Mouse (Mus musculus): Measurements from ENCODE around the gene Tnxb. TPM values are rescaled to one million over a fixed set of nuclear protein-coding genes. Genes with fewer than 3 reads are reported as not detected.
"Not testable (repeated sequence)": the region's sequence is repeated elsewhere in the genome, so short reads cannot be mapped to it uniquely, and the experiment has no call there.

The Tnxb gene
- polyA plus RNA-seq, 1 experiment from 2014 or later: 1.4 TPM

GRCm38 (mm10) chr17:34688889-34689288 lies 18.6 kb downstream of the Tnxb start:
- Histone ChIP-seq H3K4me2 (replicated peaks; ENCODE audit: low read depth) (no peak overlapping the region), H3K4me1 (replicated peaks; ENCODE audit: control insufficient read depth, insufficient read depth, low read length) (no peaks in the 10 kb centered on the region), H3K36me3 (ENCODE audit: control insufficient read depth, insufficient read depth) (0 out of 2 replicates have a peak, but pooled peaks cover under 1% of the 10 kb centered on the region), H3K9ac (ENCODE audit: low read depth, low read length) (no peak overlapping the region), H3K27ac (ENCODE audit: low read depth, low read length) (no peak overlapping the region), H3K27me3 (replicated peaks; ENCODE audit: control insufficient read depth, insufficient read depth, low read length) (no peaks in the 10 kb centered on the region), H3K4me3 (ENCODE audit: low read depth, low read length) (no peak overlapping the region), H3K9me3 (ENCODE audit: control insufficient read depth) (no peaks in the 10 kb centered on the region)
- no peak for TF ChIP-seq CTCF (IDR thresholded peaks at IDR 0.05; ENCODE audit: low read depth)
- 87% methylated on average over 7 of the region's 7 CpGs for WGBS
- ATAC-seq: no peak

- Histone ChIP-seq H3K36me3 (ENCODE audit: control insufficient read depth, insufficient read depth) (peaks cover 5% of the 10 kb centered on the region; the same call in 1 of the 2 replicates), H3K9me3 (ENCODE audit: control insufficient read depth) (no peaks in the 10 kb centered on the region), H3K27me3 (replicated peaks; ENCODE audit: control insufficient read depth, insufficient read depth, low read length) (no peaks in the 10 kb centered on the region), H3K27ac (ENCODE audit: low read depth, low read length) (no peak overlapping the region), H3K4me1 (replicated peaks; ENCODE audit: control insufficient read depth, insufficient read depth, low read length) (no peaks in the 10 kb centered on the region), H3K4me2 (replicated peaks; ENCODE audit: low read depth) (no peak overlapping the region), H3K4me3 (ENCODE audit: low read depth, low read length) (no peak overlapping the region), H3K9ac (ENCODE audit: low read depth, low read length) (no peak overlapping the region)
- TF ChIP-seq CTCF (IDR thresholded peaks at IDR 0.05; ENCODE audit: low read depth): no peak
- no peak for ATAC-seq
- WGBS: 54% methylated on average over 4 of the region's 4 CpGs
Observed at GRCm38 (mm10) chr17:34690458-34690857, 20.1 kb downstream of the Tnxb start.

GRCm38 (mm10) chr17:34692906-34693305 lies 22.6 kb downstream of the Tnxb start:
- H3K9me3 ChIP-seq (ENCODE audit: control insufficient read depth): no peaks in the 10 kb centered on the region
- H3K9ac ChIP-seq (ENCODE audit: low read depth, low read length): no peak overlapping the region
- no peak for ATAC-seq
- 81% methylated on average over 7 of the region's 7 CpGs for WGBS
- no peak overlapping the region for H3K4me3 ChIP-seq (ENCODE audit: low read depth, low read length)
- no peak for TF ChIP-seq CTCF (IDR thresholded peaks at IDR 0.05; ENCODE audit: low read depth)
- no peaks in the 10 kb centered on the region for H3K27me3 ChIP-seq (replicated peaks; ENCODE audit: control insufficient read depth, insufficient read depth, low read length)
- H3K4me1 ChIP-seq (replicated peaks; ENCODE audit: control insufficient read depth, insufficient read depth, low read length): no peaks in the 10 kb centered on the region
- H3K4me2 ChIP-seq (replicated peaks; ENCODE audit: low read depth): no peak overlapping the region
- H3K27ac ChIP-seq (ENCODE audit: low read depth, low read length): no peak overlapping the region
- H3K36me3 ChIP-seq (ENCODE audit: control insufficient read depth, insufficient read depth): peaks cover 5% of the 10 kb centered on the region; the same call in 1 of the 2 replicates

GRCm38 (mm10) chr17:34699575-34700408 lies 29.5 kb downstream of the Tnxb start:
- Histone ChIP-seq H3K4me2 (replicated peaks; ENCODE audit: low read depth) (no peak overlapping the region), H3K9me3 (ENCODE audit: control insufficient read depth) (no peaks in the 10 kb centered on the region), H3K27ac (ENCODE audit: low read depth, low read length) (no peak overlapping the region), H3K4me1 (replicated peaks; ENCODE audit: control insufficient read depth, insufficient read depth, low read length) (no peaks in the 10 kb centered on the region), H3K36me3 (ENCODE audit: control insufficient read depth, insufficient read depth) (no peaks in the 10 kb centered on the region; the same call in 1 of the 2 replicates), H3K9ac (ENCODE audit: low read depth, low read length) (no peak overlapping the region), H3K4me3 (ENCODE audit: low read depth, low read length) (no peak overlapping the region), H3K27me3 (replicated peaks; ENCODE audit: control insufficient read depth, insufficient read depth, low read length) (no peaks in the 10 kb centered on the region)
- TF ChIP-seq CTCF (IDR thresholded peaks at IDR 0.05; ENCODE audit: low read depth): no peak
- no peak for ATAC-seq
- WGBS: 55% methylated on average over 14 of the region's 14 CpGs

GRCm38 (mm10) chr17:34700671-34701071 lies 30.3 kb downstream of the Tnxb start:
- 71% methylated on average over 2 of the region's 2 CpGs for WGBS
- no peak overlapping the region for H3K9ac ChIP-seq (ENCODE audit: low read depth, low read length)
- ATAC-seq: no peak

GRCm38 (mm10) chr17:34706476-34706875 lies 36.1 kb downstream of the Tnxb start:
- not testable (repeated sequence) for H3K36me3 ChIP-seq (ENCODE audit: control insufficient read depth, insufficient read depth); H3K27me3 ChIP-seq (replicated peaks; ENCODE audit: control insufficient read depth, insufficient read depth, low read length); ATAC-seq; H3K9ac ChIP-seq (ENCODE audit: low read depth, low read length); H3K4me2 ChIP-seq (replicated peaks; ENCODE audit: low read depth); H3K27ac ChIP-seq (ENCODE audit: low read depth, low read length); H3K4me1 ChIP-seq (replicated peaks; ENCODE audit: control insufficient read depth, insufficient read depth, low read length); H3K4me3 ChIP-seq (ENCODE audit: low read depth, low read length); H3K9me3 ChIP-seq (ENCODE audit: control insufficient read depth)
- 65% methylated on average over 2 of the region's 2 CpGs for WGBS

More at GRCm38 (mm10) chr17:34700671-34701071, 30.3 kb downstream of the Tnxb start:
- Histone ChIP-seq H3K9me3 (ENCODE audit: control insufficient read depth) (no peaks in the 10 kb centered on the region), H3K27ac (ENCODE audit: low read depth, low read length) (no peak overlapping the region), H3K27me3 (replicated peaks; ENCODE audit: control insufficient read depth, insufficient read depth, low read length) (no peaks in the 10 kb centered on the region), H3K4me1 (replicated peaks; ENCODE audit: control insufficient read depth, insufficient read depth, low read length) (no peaks in the 10 kb centered on the region), H3K4me2 (replicated peaks; ENCODE audit: low read depth) (no peak overlapping the region), H3K4me3 (ENCODE audit: low read depth, low read length) (no peak overlapping the region), H3K36me3 (ENCODE audit: control insufficient read depth, insufficient read depth) (no peaks in the 10 kb centered on the region)
- TF ChIP-seq CTCF (IDR thresholded peaks at IDR 0.05; ENCODE audit: low read depth): no peak
